Mouse (Mus musculus) frontal cortex, postnatal 36 days (tissue): Measurements from ENCODE around the gene Tubg2.
A peak's percentile ranks its signal among the peaks of the same experiment; 100 is the strongest.

ENCODE experiments used
- DNase-seq, 2 experiments: peaks; one replicate each; pipeline ENCODE4 v3.0.0; 2022; ENCODE audit warnings: low spot score in 2 of 2

Tubg2 gene

GRCm38 (mm10) chr11:101178061-101179058, 22.7 kb downstream of the Tubg2 start:
- DNase-seq = no peak

- DNase-seq = no peak
Observed at GRCm38 (mm10) chr11:101179306-101179705, 23.6 kb downstream of the Tubg2 start.

- DNase-seq = no peak
Observed at GRCm38 (mm10) chr11:101180261-101180660, 24.6 kb downstream of the Tubg2 start.

GRCm38 (mm10) chr11:101180846-101181740, 25.4 kb downstream of the Tubg2 start:
- DNase-seq = no peak

- DNase-seq = no peak
Observed at GRCm38 (mm10) chr11:101181961-101182360, 26.3 kb downstream of the Tubg2 start.

- DNase-seq = no peak
Observed at GRCm38 (mm10) chr11:101182771-101183517, 27.2 kb downstream of the Tubg2 start.

- DNase-seq = no peak
Observed at GRCm38 (mm10) chr11:101184984-101185383, 29.3 kb downstream of the Tubg2 start.

GRCm38 (mm10) chr11:101185441-101185840, 29.7 kb downstream of the Tubg2 start:
- no peak for DNase-seq

GRCm38 (mm10) chr11:101186526-101187247, 31.0 kb downstream of the Tubg2 start:
- DNase-seq = no peak

- no peak for DNase-seq
Observed at GRCm38 (mm10) chr11:101187541-101187940, 31.8 kb downstream of the Tubg2 start.

GRCm38 (mm10) chr11:101188166-101188805, 32.6 kb downstream of the Tubg2 start:
- no peak for DNase-seq

GRCm38 (mm10) chr11:101189495-101190180, 33.9 kb downstream of the Tubg2 start:
- DNase-seq = peak in 1 of 2 experiments; percentile 43

- DNase-seq = no peak
Observed at GRCm38 (mm10) chr11:101190181-101190912, 34.6 kb downstream of the Tubg2 start.

- no peak for DNase-seq
Observed at GRCm38 (mm10) chr11:101190913-101191907, 35.5 kb downstream of the Tubg2 start.

GRCm38 (mm10) chr11:101191919-101192470, 36.3 kb downstream of the Tubg2 start:
- no peak for DNase-seq

- no peak for DNase-seq
Observed at GRCm38 (mm10) chr11:101192646-101193045, 36.9 kb downstream of the Tubg2 start.

- DNase-seq = no peak
Observed at GRCm38 (mm10) chr11:101193076-101193475, 37.4 kb downstream of the Tubg2 start.
